Mouse (Mus musculus) E14TG2a.4 (cell line): ENCODE data around the gene Mrpl37.

Experiments
- CTCF ChIP-seq: conservative IDR thresholded peaks from 2 replicates; pipeline ENCODE4 v1.5.1; 2014; ENCODE audit warnings: low read length
- POU5F1 ChIP-seq: IDR thresholded peaks from 2 replicates; pipeline ENCODE4 v1.6.1; 2014; ENCODE audit warnings: low read length, borderline replicate concordance

DNA sequence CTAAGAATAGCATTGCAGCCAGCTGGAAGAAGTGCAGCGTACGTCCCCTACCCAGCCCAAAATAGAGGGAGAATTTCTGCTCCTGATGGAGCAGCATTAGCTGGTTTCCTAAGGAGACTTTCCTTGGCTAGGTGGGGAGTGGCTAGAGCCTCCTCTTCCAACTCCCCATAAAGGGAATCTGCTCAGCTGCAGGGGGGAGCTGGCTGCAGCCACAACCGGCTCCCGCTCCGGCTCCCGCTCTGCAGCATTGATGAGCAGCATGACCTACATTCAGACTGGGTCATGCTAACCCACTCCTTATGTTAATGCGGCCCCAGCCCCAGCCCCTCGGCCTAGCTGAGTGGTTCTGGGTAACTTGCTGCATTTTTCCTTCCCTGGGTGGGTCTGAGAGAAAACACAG lies 27.4 kb downstream of the Mrpl37 start:
- no peak for TF ChIP-seq CTCF
- TF ChIP-seq POU5F1: no peak
